Mouse (Mus musculus): Measurements from ENCODE around the gene Gm49337. TPM values are rescaled to one million over a fixed set of nuclear protein-coding genes. Genes with fewer than 3 reads are reported as not detected.

Gene Gm49337
- polyA plus RNA-seq, 1 experiment from 2014 or later: not detected

GRCm38 (mm10) chr4:116322127-116322526 lies 148.9 kb downstream of the Gm49337 start:
- H3K36me3 ChIP-seq (ENCODE audit: control insufficient read depth, insufficient read depth, low read length): peaks cover 5% of the 10 kb centered on the region; the same call in 1 of the 2 replicates
- ATAC-seq (ENCODE audit: low FRiP score): no peak
- H3K27ac ChIP-seq (ENCODE audit: low read depth, low read length): no peak overlapping the region

GRCm38 (mm10) chr4:116329256-116329655 lies 156.1 kb downstream of the Gm49337 start:
- WGBS: 97% methylated on average over 3 of the region's 3 CpGs
- Histone ChIP-seq H3K4me2 (no peak overlapping the region), H3K4me1 (ENCODE audit: control insufficient read depth, insufficient read depth, low read length) (no peaks in the 10 kb centered on the region)

More at GRCm38 (mm10) chr4:116322127-116322526, 148.9 kb downstream of the Gm49337 start:
- Histone ChIP-seq H3K4me1 (ENCODE audit: control insufficient read depth, insufficient read depth, low read length) (no peaks in the 10 kb centered on the region), H3K4me2 (no peak overlapping the region), H3K4me3 (ENCODE audit: low read depth, low read length) (no peak overlapping the region), H3K9ac (ENCODE audit: low read length) (no peak overlapping the region), H3K27me3 (ENCODE audit: control insufficient read depth, insufficient read depth, low read length) (no peaks in the 10 kb centered on the region), H3K9me3 (ENCODE audit: control insufficient read depth, low read length) (no peaks in the 10 kb centered on the region)
- no peak for DNase-seq (ENCODE audit: low spot score, missing footprints)
- WGBS: 93% methylated on average over 6 of the region's 6 CpGs

GRCm38 (mm10) chr4:116336294-116336693 lies 163.1 kb downstream of the Gm49337 start:
- H3K27ac ChIP-seq (ENCODE audit: low read depth, low read length): no peak overlapping the region
- 79% methylated on average over 1 of the region's 1 CpGs for WGBS
- no peak overlapping the region for H3K4me2 ChIP-seq
- no peaks in the 10 kb centered on the region; the same call in 1 of the 2 replicates for H3K36me3 ChIP-seq (ENCODE audit: control insufficient read depth, insufficient read depth, low read length)
- no peaks in the 10 kb centered on the region for H3K4me1 ChIP-seq (ENCODE audit: control insufficient read depth, insufficient read depth, low read length)
- H3K4me3 ChIP-seq (ENCODE audit: low read depth, low read length): no peak overlapping the region
- no peak for ATAC-seq (ENCODE audit: low FRiP score)
- H3K27me3 ChIP-seq (ENCODE audit: control insufficient read depth, insufficient read depth, low read length): no peaks in the 10 kb centered on the region
- no peak overlapping the region for H3K9ac ChIP-seq (ENCODE audit: low read length)
- H3K9me3 ChIP-seq (ENCODE audit: control insufficient read depth, low read length): no peaks in the 10 kb centered on the region
- no peak for DNase-seq (ENCODE audit: low spot score, missing footprints)

More at GRCm38 (mm10) chr4:116329256-116329655, 156.1 kb downstream of the Gm49337 start:
- Histone ChIP-seq H3K27me3 (ENCODE audit: control insufficient read depth, insufficient read depth, low read length) (no peaks in the 10 kb centered on the region), H3K9ac (ENCODE audit: low read length) (no peak overlapping the region), H3K27ac (ENCODE audit: low read depth, low read length) (no peak overlapping the region), H3K9me3 (ENCODE audit: control insufficient read depth, low read length) (no peaks in the 10 kb centered on the region), H3K4me3 (ENCODE audit: low read depth, low read length) (no peak overlapping the region), H3K36me3 (ENCODE audit: control insufficient read depth, insufficient read depth, low read length) (peaks cover 2% of the 10 kb centered on the region; the same call in 1 of the 2 replicates)
- DNase-seq (ENCODE audit: low spot score, missing footprints) (no peak), ATAC-seq (ENCODE audit: low FRiP score) (no peak)

- ATAC-seq (ENCODE audit: low FRiP score) (no peak), DNase-seq (ENCODE audit: low spot score, missing footprints) (peak; percentile 89)
- Histone ChIP-seq H3K4me1 (ENCODE audit: control insufficient read depth, insufficient read depth, low read length) (no peaks in the 10 kb centered on the region), H3K9ac (ENCODE audit: low read length) (no peak overlapping the region), H3K27me3 (ENCODE audit: control insufficient read depth, insufficient read depth, low read length) (no peaks in the 10 kb centered on the region), H3K4me3 (ENCODE audit: low read depth, low read length) (no peak overlapping the region), H3K27ac (ENCODE audit: low read depth, low read length) (no peak overlapping the region), H3K9me3 (ENCODE audit: control insufficient read depth, low read length) (no peaks in the 10 kb centered on the region), H3K36me3 (ENCODE audit: control insufficient read depth, insufficient read depth, low read length) (no peaks in the 10 kb centered on the region), H3K4me2 (no peak overlapping the region)
Measured at GRCm38 (mm10) chr4:116342119-116342518, 168.9 kb downstream of the Gm49337 start.

Other genes starting within 250 kb of the Gm49337 start
- 15.1 and 15.9 TPM in 2 replicates for gene Dmbx1, start 233.5 kb upstream of the Gm49337 start, polyA plus RNA-seq (2014; fragmentation: Nextera tagmentation; extraction: Ambion mirVana)
- gene Faah, start 155.5 kb upstream of the Gm49337 start, polyA plus RNA-seq (2014; fragmentation: Nextera tagmentation; extraction: Ambion mirVana): 1.8 TPM in 2 replicates
- gene Nsun4, start 119.5 kb upstream of the Gm49337 start, polyA plus RNA-seq (2014; fragmentation: Nextera tagmentation; extraction: Ambion mirVana): 22.2 and 24.7 TPM in 2 replicates
- 398 and 455 TPM in 2 replicates for gene Uqcrh, start 98.3 kb upstream of the Gm49337 start, polyA plus RNA-seq (2014; fragmentation: Nextera tagmentation; extraction: Ambion mirVana)
- gene Lrrc41, start 98.1 kb upstream of the Gm49337 start, polyA plus RNA-seq (2014; fragmentation: Nextera tagmentation; extraction: Ambion mirVana): 64.1 and 67.5 TPM in 2 replicates
- 55.8 and 61.0 TPM in 2 replicates for gene Rad54l, start 49.7 kb upstream of the Gm49337 start, polyA plus RNA-seq (2014; fragmentation: Nextera tagmentation; extraction: Ambion mirVana)
- 46.6 and 48.4 TPM in 2 replicates for gene Pomgnt1, start 49.5 kb upstream of the Gm49337 start, polyA plus RNA-seq (2014; fragmentation: Nextera tagmentation; extraction: Ambion mirVana)
- gene Lurap1, start 22.0 kb upstream of the Gm49337 start, polyA plus RNA-seq (2014; fragmentation: Nextera tagmentation; extraction: Ambion mirVana): 1.5 and 1.8 TPM in 2 replicates
- gene Tspan1, start 5.8 kb upstream of the Gm49337 start, polyA plus RNA-seq (2014; fragmentation: Nextera tagmentation; extraction: Ambion mirVana): not detected in 2 replicates
- gene 1700042G07Rik, start within 50 bp of the Gm49337 start, polyA plus RNA-seq (2014; fragmentation: Nextera tagmentation; extraction: Ambion mirVana): not detected in 2 replicates
- 70.6 and 84.1 TPM in 2 replicates for gene Pik3r3, start 48.2 kb downstream of the Gm49337 start, polyA plus RNA-seq (2014; fragmentation: Nextera tagmentation; extraction: Ambion mirVana)